In the genomic region with DNA sequence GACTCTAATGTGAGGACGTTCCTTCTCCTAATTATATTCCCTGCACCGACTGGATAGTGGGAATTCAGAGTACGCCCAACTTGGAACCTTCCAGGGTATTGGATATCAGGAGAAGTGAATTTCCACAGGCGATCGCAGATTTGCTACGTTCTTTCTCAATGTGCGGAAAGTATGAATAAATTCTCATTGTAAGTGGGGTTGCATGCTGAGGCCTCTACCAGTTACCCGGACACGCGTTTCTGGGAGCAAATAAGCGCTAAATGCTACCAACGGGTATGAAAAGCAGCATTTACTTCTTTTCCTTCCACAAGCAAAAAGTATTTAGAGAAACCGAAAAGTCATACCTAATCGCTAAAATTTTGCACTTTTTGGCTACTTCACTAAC, we compare ENCODE assay signal across 8 mouse cellular contexts. TPM values are rescaled to one million over a fixed set of nuclear protein-coding genes. Genes with fewer than 3 reads are reported as not detected.
DNase-seq lines count a peak whose midpoint lies in the region; ATAC-seq and TF ChIP-seq lines count a peak whose summit lies in the region.

No protein-coding gene starts in this region.

- H3K4me1 ChIP-seq in hindbrain, postnatal 0 days (ENCODE audit: insufficient read depth, low read length) = peaks cover 11% of the 10 kb centered on the region

- H3K4me3 ChIP-seq in layer of hippocampus, adult 2 months = peak overlapping the region; percentile 88
- peak overlapping the region; percentile 90 for H3K4me3 ChIP-seq in hindbrain, postnatal 0 days (ENCODE audit: low read length)

- H3K9me3 ChIP-seq in hindbrain, postnatal 0 days (ENCODE audit: low read length) = no peaks in the 10 kb centered on the region

- H3K27me3 ChIP-seq in hindbrain, postnatal 0 days (ENCODE audit: insufficient read depth, low read length) = no peaks in the 10 kb centered on the region

- no peak for TF ChIP-seq CTCF in layer of hippocampus, adult 2 months (conservative IDR thresholded peaks at IDR 0.05)
- no peak for TF ChIP-seq CTCF in hindbrain, postnatal 0 days (IDR thresholded peaks at IDR 0.05; ENCODE audit: low read depth)

- DNase-seq in layer of hippocampus, adult 2 months (ENCODE audit: low spot score in 2 of 2) = peak in 1 of 2 experiments; percentile 13
- no peak for DNase-seq in layer of hippocampus, postnatal 10 days (ENCODE audit: low spot score in 2 of 2)
- peak; percentile 35 for DNase-seq in c-Kit-positive CD71-positive TER-119-positive erythroid progenitor cells, embryonic 14.5 days (ENCODE audit: low spot score)
- DNase-seq in hindbrain, postnatal 0 days (ENCODE audit: low spot score) = no peak
- peak; percentile 54 for DNase-seq in naive thymus-derived CD4-positive, alpha-beta T cell, adult 2 months (ENCODE audit: low read depth)
- no peak for DNase-seq in layer of hippocampus, adult 9-10 months (ENCODE audit: low spot score)
- no peak for DNase-seq in lung, adult 18-20 months
- no peak for DNase-seq in adrenal gland, postnatal 4 days (ENCODE audit: low spot score in 2 of 2)

- H3K9ac ChIP-seq in hindbrain, postnatal 0 days (replicated peaks; ENCODE audit: low read length) = peak overlapping the region; percentile 95

- ATAC-seq in hindbrain, postnatal 0 days = no peak

- H3K36me3 ChIP-seq in hindbrain, postnatal 0 days (ENCODE audit: insufficient read depth, low read length) = no peaks in the 10 kb centered on the region

- H3K27ac ChIP-seq in layer of hippocampus, adult 2 months = peak overlapping the region; percentile 94
- H3K27ac ChIP-seq in hindbrain, postnatal 0 days = peak overlapping the region; percentile 99

- 0% methylated on average over 14 of the region's 14 CpGs for WGBS in hindbrain, postnatal 0 days

- H3K4me2 ChIP-seq in hindbrain, postnatal 0 days (ENCODE audit: low read depth, low read length) = peak overlapping the region; percentile 89

RNA-seq across cellular contexts. Expression of a gene that starts 1.2 kb away (rescaled TPM):
- 10 to 100 TPM; 56.0 to 68.1 TPM for total RNA-seq in layer of hippocampus, adult 2 months (2021)
- 10 to 100 TPM; 62.9 to 64.5 TPM for total RNA-seq in layer of hippocampus, postnatal 10 days (2021)
- 16.9 and 17.4 TPM in 2 replicates for total RNA-seq in hindbrain, postnatal 0 days (2014; rRNA removed)
- 11.0 and 13.0 TPM in 2 replicates for polyA plus RNA-seq in hindbrain, postnatal 0 days (2015; fragmentation: Nextera tagmentation; extraction: Ambion mirVana)
- 10 to 100 TPM; 57.4 to 67.8 TPM for total RNA-seq in adrenal gland, postnatal 4 days (2021)

Comparison
In these comparisons a context has a peak if more than half of its experiments do, and no peak if none do; other contexts are left out.
1. DNase-seq: peak in c-Kit-positive CD71-positive TER-119-positive erythroid progenitor cells, embryonic 14.5 days (single experiment) and naive thymus-derived CD4-positive, alpha-beta T cell, adult 2 months (single experiment); none in layer of hippocampus, postnatal 10 days (0 of 2), hindbrain, postnatal 0 days (single experiment), layer of hippocampus, adult 9-10 months (single experiment), lung, adult 18-20 months (0 of 2) and adrenal gland, postnatal 4 days (0 of 2).